Mouse (Mus musculus) olfactory bulb, adult 2 months (tissue): ENCODE measurements around the gene Igsf21. TPM values are rescaled to one million over a fixed set of nuclear protein-coding genes. Genes with fewer than 3 reads are reported as not detected.

ENCODE experiments used
- H3K27ac ChIP-seq: fragments of 200-500 bp; 2 replicates; pipeline ENCODE4 v1.5.1; 2012; ENCODE audit warnings: low read depth, low read length; ENCODE audit not compliant: insufficient read depth
- H3K4me1 ChIP-seq: fragments of 200-500 bp; 2 replicates; pipeline ENCODE4 v1.6.1; 2012; ENCODE audit warnings: low read length; ENCODE audit not compliant: control insufficient read depth, insufficient read depth
- H3K4me3 ChIP-seq: fragments of 200-500 bp; 2 replicates; pipeline ENCODE4 v1.5.1; 2012; ENCODE audit warnings: mild to moderate bottlenecking, low read depth, low read length, moderate library complexity; ENCODE audit not compliant: insufficient read depth
- CTCF ChIP-seq: fragments of 200-500 bp; IDR thresholded peaks from 2 replicates; pipeline ENCODE4 v1.5.1; 2012; ENCODE audit warnings: low read depth, mild to moderate bottlenecking, low read length, moderate library complexity; ENCODE audit not compliant: insufficient read depth
- POLR2A ChIP-seq: fragments of 200-500 bp; IDR thresholded peaks from 2 replicates; pipeline ENCODE4 v1.6.1; 2012; ENCODE audit warnings: mild to moderate bottlenecking, low read depth, low read length, moderate library complexity; ENCODE audit not compliant: insufficient read depth
- WGBS: fragments of 180-500 bp; shearing (Covaris S2); methylation state at CpG from one replicate; pipeline ENCODE4 v1.1.7; 2018; 5-methylcytosine and 5-hydroxymethylcytosine counted together
- polyA plus RNA-seq: library from polyadenylated mRNA; stranded (reverse); fragments of >200 nt; gene quantifications from 2 replicates; pipeline ENCODE4 v1.2.4, GENCODE M21; 2012; ENCODE audit warnings: low replicate concordance; ENCODE audit not compliant: missing spikeins, insufficient read depth, insufficient read length

Igsf21 gene
- polyA plus RNA-seq, 1 experiment: not detected

GRCm38 (mm10) chr4:140159617-140160016 lies 87.0 kb downstream of the Igsf21 start:
- TF ChIP-seq POLR2A (no peak), CTCF (no peak)
- WGBS: 64% methylated on average over 3 of the region's 3 CpGs
- H3K27ac ChIP-seq: no peak overlapping the region
- 0 out of 2 replicates have a peak, but pooled peaks cover under 1% of the 10 kb centered on the region for H3K4me1 ChIP-seq
- H3K4me3 ChIP-seq: no peak overlapping the region

GRCm38 (mm10) chr4:140154899-140155463 lies 91.6 kb downstream of the Igsf21 start:
- Histone ChIP-seq H3K4me3 (no peak overlapping the region), H3K27ac (peak overlapping the region; percentile 48), H3K4me1 (peaks cover 5% of the 10 kb centered on the region; the same call in 1 of the 2 replicates)
- TF ChIP-seq CTCF (no peak), POLR2A (no peak)
- WGBS: 57% methylated on average over 5 of the region's 5 CpGs

GRCm38 (mm10) chr4:140154484-140154883 lies 92.1 kb downstream of the Igsf21 start:
- WGBS: 62% methylated on average over 5 of the region's 5 CpGs
- H3K27ac ChIP-seq: peak overlapping the region; percentile 48
- no peak for TF ChIP-seq CTCF
- no peak for TF ChIP-seq POLR2A
- no peak overlapping the region for H3K4me3 ChIP-seq
- peaks cover 5% of the 10 kb centered on the region; the same call in 1 of the 2 replicates for H3K4me1 ChIP-seq

GRCm38 (mm10) chr4:140153711-140154114 lies 92.9 kb downstream of the Igsf21 start:
- H3K27ac ChIP-seq: no peak overlapping the region
- WGBS: 48% methylated on average over 9 of the region's 9 CpGs
- TF ChIP-seq POLR2A (no peak), CTCF (no peak)
- H3K4me1 ChIP-seq: peaks cover 5% of the 10 kb centered on the region; the same call in 1 of the 2 replicates
- no peak overlapping the region for H3K4me3 ChIP-seq

GRCm38 (mm10) chr4:140153101-140153500 lies 93.5 kb downstream of the Igsf21 start:
- peaks cover 9% of the 10 kb centered on the region for H3K4me1 ChIP-seq
- no peak overlapping the region for H3K4me3 ChIP-seq
- H3K27ac ChIP-seq: no peak overlapping the region
- 44% methylated on average over 7 of the region's 7 CpGs for WGBS
- TF ChIP-seq CTCF (no peak), POLR2A (no peak)

GRCm38 (mm10) chr4:140149706-140150105 lies 96.9 kb downstream of the Igsf21 start:
- TF ChIP-seq CTCF (no peak), POLR2A (no peak)
- Histone ChIP-seq H3K4me3 (no peak overlapping the region), H3K4me1 (peaks cover 31% of the 10 kb centered on the region), H3K27ac (no peak overlapping the region)
- 93% methylated on average over 8 of the region's 8 CpGs for WGBS

GRCm38 (mm10) chr4:140147857-140148695 lies 98.5 kb downstream of the Igsf21 start:
- WGBS: 55% methylated on average over 20 of the region's 20 CpGs
- Histone ChIP-seq H3K27ac (peak overlapping the region; percentile 42), H3K4me3 (no peak overlapping the region), H3K4me1 (peaks cover 26% of the 10 kb centered on the region)
- no peak for TF ChIP-seq CTCF
- TF ChIP-seq POLR2A: no peak

GRCm38 (mm10) chr4:140147079-140147840 lies 99.3 kb downstream of the Igsf21 start:
- WGBS: 74% methylated on average over 15 of the region's 15 CpGs
- H3K4me1 ChIP-seq: peaks cover 26% of the 10 kb centered on the region
- peak overlapping the region; percentile 42 for H3K27ac ChIP-seq
- TF ChIP-seq POLR2A: no peak
- no peak for TF ChIP-seq CTCF
- H3K4me3 ChIP-seq: no peak overlapping the region
